ENCODE assay signal across 12 mouse cellular contexts in the genomic region with DNA sequence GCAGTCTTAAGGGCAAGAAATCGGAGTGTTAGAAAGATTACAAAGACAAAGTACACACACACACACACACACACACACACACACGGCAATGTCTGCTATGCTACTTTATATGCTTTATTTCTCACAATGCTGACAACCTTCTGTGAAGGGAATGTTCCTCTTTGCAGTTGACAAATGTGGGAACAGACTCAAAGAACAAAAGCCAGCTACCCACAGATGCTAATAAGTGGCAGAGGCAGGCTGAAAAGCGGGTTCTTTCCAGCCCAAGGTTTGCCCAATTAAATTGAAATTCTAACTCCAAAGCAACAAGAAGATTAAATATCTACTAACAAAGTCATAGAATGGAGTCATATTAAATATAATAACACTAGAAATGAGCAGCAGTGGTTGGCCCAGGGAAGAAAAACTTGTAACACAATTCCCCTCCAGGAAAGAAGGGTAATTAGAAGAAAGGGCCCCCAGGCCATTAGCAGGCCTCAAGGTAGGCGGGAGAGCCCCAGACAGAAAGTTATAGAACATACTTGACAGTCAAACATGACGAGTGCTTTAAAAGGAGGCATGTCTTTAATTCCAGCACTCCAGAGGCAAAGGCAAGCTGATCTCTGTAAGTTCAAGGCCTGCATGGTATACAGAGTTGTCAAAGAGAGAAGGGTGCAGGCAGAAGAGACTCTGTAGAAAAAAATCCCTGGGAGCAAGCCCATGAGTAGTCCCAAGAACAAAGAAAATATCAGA.
A peak's percentile ranks its signal among the peaks of the same experiment; 100 is the strongest.
DNase-seq lines count a peak whose midpoint lies in the region; ATAC-seq and TF ChIP-seq lines count a peak whose summit lies in the region.
"Had no signal": no experiment of that assay in that cellular context is flagged by ENCODE, and none has a peak within 500 bp of the region (broad histone marks: within the 10 kb centered on the region; RNA-seq: fewer than 3 reads in every experiment).

No protein-coding gene starts in this region.

- no peaks in the 10 kb centered on the region for H3K36me3 ChIP-seq in hindbrain, embryonic 11.5 days (ENCODE audit: control insufficient read depth, insufficient read depth, low read length)
- no peaks in the 10 kb centered on the region for H3K36me3 ChIP-seq in hindbrain, embryonic 16.5 days (ENCODE audit: control insufficient read depth, insufficient read depth, low read length)
- H3K36me3 ChIP-seq in embryonic facial prominence, embryonic 13.5 days, result no peaks in the 10 kb centered on the region
- no peaks in the 10 kb centered on the region for H3K36me3 ChIP-seq in heart, embryonic 16.5 days (ENCODE audit: control insufficient read depth, insufficient read depth)
- H3K36me3 ChIP-seq: limb, embryonic 15.5 days had no signal

- no peak overlapping the region for H3K9ac ChIP-seq in hindbrain, embryonic 11.5 days (ENCODE audit: low read depth, low read length)
- H3K9ac ChIP-seq in hindbrain, embryonic 16.5 days (ENCODE audit: low read depth, low read length), result no peak overlapping the region
- H3K9ac ChIP-seq in embryonic facial prominence, embryonic 13.5 days, result no peak overlapping the region
- H3K9ac ChIP-seq in heart, embryonic 16.5 days (ENCODE audit: low read length), result no peak overlapping the region; the same call in 1 of the 2 replicates
- H3K9ac ChIP-seq: limb, embryonic 15.5 days had no signal

- 46% methylated on average over 5 of the region's 5 CpGs for WGBS in hindbrain, embryonic 11.5 days
- 20% methylated on average over 5 of the region's 5 CpGs for WGBS in hindbrain, embryonic 16.5 days
- WGBS in embryonic facial prominence, embryonic 13.5 days, result 35% methylated on average over 5 of the region's 5 CpGs
- WGBS in heart, embryonic 16.5 days, result 56% methylated on average over 5 of the region's 5 CpGs

- no peak overlapping the region for H3K4me2 ChIP-seq in hindbrain, embryonic 11.5 days (replicated peaks; ENCODE audit: low read depth, low read length)
- no peak overlapping the region for H3K4me2 ChIP-seq in hindbrain, embryonic 16.5 days (ENCODE audit: low read length)
- H3K4me2 ChIP-seq in embryonic facial prominence, embryonic 13.5 days, result no peak overlapping the region
- H3K4me2 ChIP-seq in heart, embryonic 16.5 days (ENCODE audit: low read depth, low read length), result no peak overlapping the region
- H3K4me2 ChIP-seq: limb, embryonic 15.5 days had no signal

- TF ChIP-seq POLR2A in brain, embryonic 14.5 days (IDR thresholded peaks at IDR 0.05; ENCODE audit: borderline replicate concordance, extremely low read depth, insufficient read depth, insufficient read length, poor library complexity, severe bottlenecking), result no peak

- no peaks in the 10 kb centered on the region for H3K4me1 ChIP-seq in hindbrain, embryonic 11.5 days (replicated peaks; ENCODE audit: control insufficient read depth, insufficient read depth, low read length)
- no peaks in the 10 kb centered on the region for H3K4me1 ChIP-seq in hindbrain, embryonic 16.5 days (ENCODE audit: control insufficient read depth, insufficient read depth, low read depth, low read length)
- peaks cover 23% of the 10 kb centered on the region for H3K4me1 ChIP-seq in embryonic facial prominence, embryonic 13.5 days
- peaks cover 52% of the 10 kb centered on the region for H3K4me1 ChIP-seq in heart, embryonic 16.5 days (ENCODE audit: control insufficient read depth, insufficient read depth, low read length)
- H3K4me1 ChIP-seq: limb, embryonic 15.5 days had no signal

- no peak for DNase-seq in hindbrain, embryonic 11.5 days (ENCODE audit: low spot score)
- peak; percentile 64 for DNase-seq in brain, embryonic 14.5 days (ENCODE audit: low read depth)
- no peak for DNase-seq in left cerebral cortex, postnatal 14 days (ENCODE audit: low spot score in 2 of 2)
- DNase-seq: kidney, adult 2 months; lung, postnatal 10 days; thymus, postnatal 36 days had no signal

- H3K4me3 ChIP-seq in hindbrain, embryonic 11.5 days (ENCODE audit: low read depth, low read length), result no peak overlapping the region
- no peak overlapping the region for H3K4me3 ChIP-seq in hindbrain, embryonic 16.5 days (ENCODE audit: low read length)
- no peak overlapping the region for H3K4me3 ChIP-seq in embryonic facial prominence, embryonic 13.5 days
- no peak overlapping the region for H3K4me3 ChIP-seq in heart, embryonic 16.5 days (ENCODE audit: low read length)
- H3K4me3 ChIP-seq: limb, embryonic 15.5 days had no signal

- TF ChIP-seq CTCF in brain, embryonic 14.5 days (IDR thresholded peaks at IDR 0.05; ENCODE audit: borderline replicate concordance, extremely low read depth, insufficient read depth, insufficient read length), result no peak

- intact Hi-C loops in left cerebral cortex, postnatal 14 days (cut with DNase I), result no loop called here

- H3K9me3 ChIP-seq in hindbrain, embryonic 11.5 days (ENCODE audit: control insufficient read depth, low read length), result no peaks in the 10 kb centered on the region
- no peaks in the 10 kb centered on the region for H3K9me3 ChIP-seq in hindbrain, embryonic 16.5 days (ENCODE audit: control insufficient read depth, low read length)
- H3K9me3 ChIP-seq in embryonic facial prominence, embryonic 13.5 days, result no peaks in the 10 kb centered on the region
- H3K9me3 ChIP-seq in heart, embryonic 16.5 days (replicated peaks; ENCODE audit: control insufficient read depth, low read length), result no peaks in the 10 kb centered on the region
- H3K9me3 ChIP-seq: limb, embryonic 15.5 days had no signal

- peak; percentile 46; the same call in 1 of the 2 replicates for ATAC-seq in hindbrain, embryonic 11.5 days (ENCODE audit: low FRiP score)
- no peak for ATAC-seq in hindbrain, embryonic 16.5 days
- ATAC-seq in embryonic facial prominence, embryonic 13.5 days (ENCODE audit: insufficient number of reproducible peaks, insufficient read depth, low FRiP score, low TSS enrichment, low read depth), result no peak
- ATAC-seq in heart, embryonic 16.5 days (replicated peaks; ENCODE audit: extremely low read depth, insufficient read depth, low FRiP score), result no peak
- no peak for ATAC-seq in erythroid progenitor cell, adult 5-6 weeks (replicated peaks; ENCODE audit: low FRiP score, poor library complexity, severe bottlenecking)
- ATAC-seq: CD4-positive, CD25-positive, alpha-beta regulatory T cell, adult 4 months had no signal

- H3K27me3 ChIP-seq in hindbrain, embryonic 11.5 days (ENCODE audit: control insufficient read depth, insufficient read depth, low read length), result no peaks in the 10 kb centered on the region
- no peaks in the 10 kb centered on the region for H3K27me3 ChIP-seq in hindbrain, embryonic 16.5 days (replicated peaks; ENCODE audit: control insufficient read depth, insufficient read depth, low read length)
- no peaks in the 10 kb centered on the region for H3K27me3 ChIP-seq in embryonic facial prominence, embryonic 13.5 days
- no peaks in the 10 kb centered on the region for H3K27me3 ChIP-seq in heart, embryonic 16.5 days (ENCODE audit: control insufficient read depth, insufficient read depth, low read length)
- H3K27me3 ChIP-seq: limb, embryonic 15.5 days had no signal

- H3K27ac ChIP-seq in hindbrain, embryonic 11.5 days (ENCODE audit: low read depth, low read length), result peak overlapping the region; percentile 39; the same call in 1 of the 2 replicates
- H3K27ac ChIP-seq in hindbrain, embryonic 16.5 days (ENCODE audit: low read depth, low read length), result no peak overlapping the region
- peak overlapping the region; percentile 39; the same call in 1 of the 2 replicates for H3K27ac ChIP-seq in embryonic facial prominence, embryonic 13.5 days
- H3K27ac ChIP-seq in heart, embryonic 16.5 days (ENCODE audit: low read length), result peak overlapping the region; percentile 81
- H3K27ac ChIP-seq: limb, embryonic 15.5 days had no signal
